Mouse (Mus musculus): ENCODE measurements around the gene Nup54. TPM values are rescaled to one million over a fixed set of nuclear protein-coding genes. Genes with fewer than 3 reads are reported as not detected.

Nup54 gene
- polyA plus RNA-seq, 1 experiment from 2014 or later: 52.7 TPM

Small RNA genes within 50 kb of the gene (microRNA-seq; reads per million reads assigned to microRNA genes)
- gene Mir6415: not detected

Other genes with a start within 250 kb of the Nup54 start
- gene U90926, start 219.8 kb downstream of the Nup54 start, polyA plus RNA-seq (2014; fragmentation: Nextera tagmentation; extraction: Ambion mirVana): not detected in 2 replicates
- gene Ppef2, start 178.9 kb downstream of the Nup54 start, polyA plus RNA-seq (2014; fragmentation: Nextera tagmentation; extraction: Ambion mirVana): 0.21 and 0.99 TPM in 2 replicates
- gene Naaa, start 157.0 kb downstream of the Nup54 start, polyA plus RNA-seq (2014; fragmentation: Nextera tagmentation; extraction: Ambion mirVana): 23.1 and 23.9 TPM in 2 replicates
- 30.2 and 37.4 TPM in 2 replicates for gene Sdad1, start 124.7 kb downstream of the Nup54 start, polyA plus RNA-seq (2014; fragmentation: Nextera tagmentation; extraction: Ambion mirVana)
- gene Cxcl9, start 107.1 kb downstream of the Nup54 start, polyA plus RNA-seq (2014; fragmentation: Nextera tagmentation; extraction: Ambion mirVana): not detected in 2 replicates
- 6.0 and 11.9 TPM in 2 replicates for gene Art3, start 103.4 kb downstream of the Nup54 start, polyA plus RNA-seq (2014; fragmentation: Nextera tagmentation; extraction: Ambion mirVana)
- gene Cxcl10, start 86.3 kb downstream of the Nup54 start, polyA plus RNA-seq (2014; fragmentation: Nextera tagmentation; extraction: Ambion mirVana): not detected in 2 replicates
- 16.2 and 17.6 TPM in 2 replicates for gene Scarb2, start 71.6 kb upstream of the Nup54 start, polyA plus RNA-seq (2014; fragmentation: Nextera tagmentation; extraction: Ambion mirVana)
- 1.4 and 2.1 TPM in 2 replicates for gene Fam47e, start 119.8 kb upstream of the Nup54 start, polyA plus RNA-seq (2014; fragmentation: Nextera tagmentation; extraction: Ambion mirVana)
- 10.9 and 13.4 TPM in 2 replicates for gene Stbd1, start 167.8 kb upstream of the Nup54 start, polyA plus RNA-seq (2014; fragmentation: Nextera tagmentation; extraction: Ambion mirVana)
- gene Ccdc158, start 240.1 kb upstream of the Nup54 start, polyA plus RNA-seq (2014; fragmentation: Nextera tagmentation; extraction: Ambion mirVana): 0.70 and 0.80 TPM in 2 replicates
- gene Shroom3, start 248.2 kb upstream of the Nup54 start, polyA plus RNA-seq (2014; fragmentation: Nextera tagmentation; extraction: Ambion mirVana): 2.9 and 3.3 TPM in 2 replicates

Data from neural tube, embryonic 14.5 days (tissue).